Mouse (Mus musculus) stomach, embryonic 14.5 days (tissue): ENCODE measurements around the gene Dgkk. TPM values are rescaled to one million over a fixed set of nuclear protein-coding genes. Genes with fewer than 3 reads are reported as not detected.
"Not testable (repeated sequence)": the region's sequence is repeated elsewhere in the genome, so short reads cannot be mapped to it uniquely, and the experiment has no call there.

Source experiments
- ATAC-seq: fragments of 200-750 bp; cut with Nextera tagmentation; 2 replicates; pipeline ENCODE4 v1.8.0; 2017; ENCODE audit warnings: low read depth, moderate TSS enrichment; ENCODE audit not compliant: insufficient number of reproducible peaks, insufficient read depth, low FRiP score
- H3K27ac ChIP-seq: fragments of 300-500 bp; sonication (generic); 2 replicates; pipeline ENCODE4 v1.5.1; 2014; ENCODE audit warnings: mild to moderate bottlenecking, low read length, moderate library complexity, mixed read lengths
- H3K27me3 ChIP-seq: fragments of 300-500 bp; sonication (generic); 2 replicates; pipeline ENCODE4 v1.6.1; 2014; ENCODE audit warnings: low read length, control low read depth, mixed read lengths; ENCODE audit not compliant: control insufficient read depth, insufficient read depth
- H3K36me3 ChIP-seq: fragments of 300-500 bp; sonication (generic); 2 replicates; pipeline ENCODE4 v1.6.1; 2014; ENCODE audit warnings: mild to moderate bottlenecking, control low read depth, low read length, moderate library complexity, mixed read lengths; ENCODE audit not compliant: control insufficient read depth, insufficient read depth
- H3K4me1 ChIP-seq: fragments of 300-500 bp; sonication (generic); 2 replicates; pipeline ENCODE4 v1.6.1; 2014; ENCODE audit warnings: low read length, control low read depth, mixed read lengths; ENCODE audit not compliant: control insufficient read depth, insufficient read depth
- H3K4me2 ChIP-seq: fragments of 300-500 bp; sonication (generic); replicated peaks from 2 replicates; pipeline ENCODE4 v1.6.1; 2014; ENCODE audit warnings: low read depth, low read length, control low read depth
- H3K4me3 ChIP-seq: fragments of 300-500 bp; sonication (generic); 2 replicates; pipeline ENCODE4 v1.5.1; 2014; ENCODE audit warnings: low read depth, low read length, control low read depth
- H3K9ac ChIP-seq: fragments of 300-500 bp; sonication (generic); replicated peaks from 2 replicates; pipeline ENCODE4 v1.6.1; 2014; ENCODE audit warnings: low read depth, mild to moderate bottlenecking, control low read depth, low read length, moderate library complexity, mixed read lengths
- H3K9me3 ChIP-seq: fragments of 300-500 bp; sonication (generic); 2 replicates; pipeline ENCODE4 v1.6.1; 2016; ENCODE audit warnings: low read depth, low read length, control low read depth; ENCODE audit not compliant: control insufficient read depth
- WGBS: fragments of 180-500 bp; shearing (Covaris S2); extraction: QIAGEN DNeasy Blood & Tissue Kit; methylation state at CpG from one replicate; pipeline ENCODE4 v1.1.7; 2014; 5-methylcytosine and 5-hydroxymethylcytosine counted together
- polyA plus RNA-seq: library from polyadenylated mRNA; unstranded; fragments of >200 nt; fragmentation: Nextera tagmentation; extraction: Ambion mirVana; gene quantifications from 2 replicates; pipeline ENCODE4 v1.2.1, GENCODE M21; 2014

Dgkk gene
- polyA plus RNA-seq, 1 experiment from 2014 or later: 0.12 TPM

DNA sequence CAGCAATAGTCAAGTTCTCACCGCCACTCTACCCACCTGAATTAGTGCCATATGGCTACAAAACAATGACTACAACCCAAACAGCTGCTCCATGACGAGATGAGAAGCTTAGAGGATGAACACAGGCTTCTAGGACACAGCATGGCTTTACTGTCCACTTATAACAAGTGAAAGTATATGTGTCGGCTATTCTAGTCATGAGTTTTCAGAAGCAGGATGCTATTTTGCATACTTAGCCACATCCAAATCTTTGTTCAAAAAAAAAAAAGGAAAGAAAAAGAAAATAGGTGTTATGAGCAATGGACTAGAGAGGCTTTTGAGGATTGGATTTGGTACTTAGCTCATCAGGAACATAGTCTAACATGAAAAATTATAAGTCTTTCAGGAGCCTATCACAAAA lies 74.4 kb downstream of the Dgkk start:
- no peak overlapping the region for H3K27ac ChIP-seq
- WGBS: 74% methylated on average over 3 of the region's 3 CpGs

DNA sequence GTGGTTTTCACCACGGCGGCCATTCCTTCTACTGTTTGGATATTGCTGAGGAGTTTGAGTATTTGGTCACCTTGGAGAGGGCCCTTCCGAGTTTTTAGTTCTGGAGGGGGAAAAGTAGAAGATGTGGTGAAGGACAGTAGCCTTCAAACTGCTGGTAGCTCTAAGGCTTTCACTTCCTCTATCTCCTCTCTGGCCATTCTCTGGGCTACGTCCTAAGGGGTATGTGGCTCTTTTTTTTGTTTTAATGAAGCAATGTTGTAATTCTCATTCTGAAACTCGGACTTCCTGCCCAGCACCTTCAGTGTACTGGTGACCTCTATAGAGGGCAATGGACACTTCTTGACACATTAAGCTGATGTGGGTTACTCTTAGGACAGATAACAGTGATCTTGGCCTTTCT lies 75.0 kb downstream of the Dgkk start:
- Histone ChIP-seq H3K4me1 (no peaks in the 10 kb centered on the region), H3K27ac (no peak overlapping the region), H3K27me3 (no peaks in the 10 kb centered on the region), H3K9ac (no peak overlapping the region), H3K4me2 (no peak overlapping the region), H3K4me3 (no peak overlapping the region), H3K36me3 (no peaks in the 10 kb centered on the region), H3K9me3 (no peaks in the 10 kb centered on the region)
- 84% methylated on average over 5 of the region's 5 CpGs for WGBS
- ATAC-seq: no peak

More for the DNA sequence above, 74.4 kb downstream of the Dgkk start:
- H3K36me3 ChIP-seq: no peaks in the 10 kb centered on the region
- ATAC-seq: no peak
- no peak overlapping the region for H3K4me2 ChIP-seq
- no peaks in the 10 kb centered on the region for H3K9me3 ChIP-seq
- H3K9ac ChIP-seq: no peak overlapping the region
- no peaks in the 10 kb centered on the region for H3K4me1 ChIP-seq
- no peak overlapping the region for H3K4me3 ChIP-seq
- H3K27me3 ChIP-seq: no peaks in the 10 kb centered on the region

DNA sequence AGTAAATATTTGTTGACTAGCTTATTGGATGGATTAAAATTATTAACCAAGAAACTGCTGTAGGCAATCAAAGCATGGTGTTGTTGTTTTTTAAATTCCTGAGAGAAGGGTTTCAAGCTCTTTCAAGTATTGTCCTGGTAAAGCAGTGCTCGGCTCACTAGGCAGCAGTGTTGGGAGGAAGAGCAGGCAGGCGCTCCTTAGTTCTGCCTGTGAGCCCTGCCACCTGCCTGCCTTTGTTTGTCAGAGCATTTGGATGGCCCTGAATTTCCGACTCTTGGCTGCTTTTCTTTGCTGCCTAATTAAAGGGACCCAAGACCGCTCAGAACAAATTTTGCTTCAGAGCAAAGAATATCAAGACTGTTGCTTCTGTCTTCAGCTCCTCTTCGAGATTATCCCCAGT lies 114.8 kb downstream of the Dgkk start:
- Histone ChIP-seq H3K36me3 (no peaks in the 10 kb centered on the region), H3K4me2 (no peak overlapping the region)
- no peak for ATAC-seq

DNA sequence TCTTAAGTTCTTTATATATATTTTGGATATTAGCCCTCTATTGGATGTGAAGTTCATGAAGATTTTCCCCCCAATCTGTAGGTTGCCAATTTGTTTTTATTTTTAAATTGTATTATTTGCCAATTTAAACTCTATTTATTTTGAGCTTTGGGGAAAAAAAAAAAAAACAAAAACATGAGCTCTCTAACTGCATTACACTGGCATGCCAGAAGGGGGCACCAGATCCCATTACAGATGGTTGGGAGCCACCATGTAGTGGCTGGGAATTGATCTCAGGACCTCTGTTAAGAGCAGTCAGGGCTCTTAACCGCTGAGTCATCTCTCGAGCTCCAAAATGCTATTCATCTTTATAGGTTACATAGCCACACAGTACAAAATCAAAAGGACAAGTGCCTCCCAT lies 131.9 kb downstream of the Dgkk start:
- Histone ChIP-seq H3K4me3 (no peak overlapping the region), H3K27ac (no peak overlapping the region), H3K4me2 (no peak overlapping the region), H3K4me1 (no peaks in the 10 kb centered on the region), H3K9me3 (no peaks in the 10 kb centered on the region), H3K27me3 (no peaks in the 10 kb centered on the region), H3K36me3 (no peaks in the 10 kb centered on the region), H3K9ac (no peak overlapping the region)
- no peak for ATAC-seq
- WGBS: 92% methylated on average over 2 of the region's 2 CpGs

More for the DNA sequence above, 114.8 kb downstream of the Dgkk start:
- Histone ChIP-seq H3K4me3 (no peak overlapping the region), H3K27ac (no peak overlapping the region), H3K27me3 (no peaks in the 10 kb centered on the region), H3K4me1 (no peaks in the 10 kb centered on the region), H3K9ac (no peak overlapping the region), H3K9me3 (no peaks in the 10 kb centered on the region)
- 29% methylated on average over 5 of the region's 5 CpGs for WGBS

DNA sequence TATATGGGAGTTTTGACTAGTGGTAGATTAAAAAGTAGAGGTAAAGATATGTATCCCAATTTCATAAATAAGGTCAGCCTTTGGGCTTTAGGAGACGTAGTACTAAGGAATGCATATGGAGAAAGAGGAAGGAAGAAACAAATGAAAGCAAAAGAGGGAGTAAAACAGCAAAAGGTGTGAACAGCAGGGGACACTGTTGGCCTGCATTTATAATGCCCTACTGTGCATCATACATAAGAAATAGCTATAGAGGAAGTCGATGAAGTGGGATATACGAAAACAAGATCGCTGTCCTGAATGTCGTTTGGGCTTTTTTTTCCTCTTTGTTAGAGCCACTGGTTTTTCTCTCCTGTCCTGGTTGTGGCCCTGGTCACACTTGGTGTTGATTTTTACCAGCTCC lies 143.1 kb downstream of the Dgkk start:
- no peaks in the 10 kb centered on the region for H3K9me3 ChIP-seq
- H3K4me3 ChIP-seq: no peak overlapping the region
- H3K27me3 ChIP-seq: no peaks in the 10 kb centered on the region
- H3K4me2 ChIP-seq: no peak overlapping the region
- no peak for ATAC-seq
- 68% methylated on average over 5 of the region's 5 CpGs for WGBS
- no peak overlapping the region for H3K9ac ChIP-seq
- H3K4me1 ChIP-seq: no peaks in the 10 kb centered on the region
- no peaks in the 10 kb centered on the region for H3K36me3 ChIP-seq
- no peak overlapping the region for H3K27ac ChIP-seq

DNA sequence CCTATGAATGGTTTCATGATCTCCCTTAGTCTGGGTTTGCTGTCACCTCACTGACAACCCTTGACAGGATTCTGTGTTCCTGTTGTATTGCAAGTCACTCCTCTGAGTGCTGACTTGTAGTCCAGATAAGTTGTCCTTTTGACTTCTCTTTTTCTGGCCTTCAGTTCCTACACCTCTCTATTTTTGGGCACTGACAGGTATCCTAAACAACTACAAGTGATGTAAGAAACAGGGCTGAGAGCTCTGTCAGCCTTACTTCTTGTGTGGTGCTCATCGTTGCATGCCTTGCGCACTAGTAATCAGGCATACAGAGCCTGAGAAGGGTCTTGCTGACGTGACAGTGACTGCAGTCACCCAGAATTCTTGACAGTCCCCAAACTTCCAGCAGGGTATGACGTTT lies 147.1 kb downstream of the Dgkk start:
- Histone ChIP-seq H3K4me3 (no peak overlapping the region), H3K4me1 (no peaks in the 10 kb centered on the region), H3K9ac (no peak overlapping the region), H3K36me3 (no peaks in the 10 kb centered on the region), H3K27ac (no peak overlapping the region), H3K9me3 (no peaks in the 10 kb centered on the region), H3K27me3 (no peaks in the 10 kb centered on the region), H3K4me2 (no peak overlapping the region)
- no peak for ATAC-seq
- WGBS: 70% methylated on average over 4 of the region's 4 CpGs

DNA sequence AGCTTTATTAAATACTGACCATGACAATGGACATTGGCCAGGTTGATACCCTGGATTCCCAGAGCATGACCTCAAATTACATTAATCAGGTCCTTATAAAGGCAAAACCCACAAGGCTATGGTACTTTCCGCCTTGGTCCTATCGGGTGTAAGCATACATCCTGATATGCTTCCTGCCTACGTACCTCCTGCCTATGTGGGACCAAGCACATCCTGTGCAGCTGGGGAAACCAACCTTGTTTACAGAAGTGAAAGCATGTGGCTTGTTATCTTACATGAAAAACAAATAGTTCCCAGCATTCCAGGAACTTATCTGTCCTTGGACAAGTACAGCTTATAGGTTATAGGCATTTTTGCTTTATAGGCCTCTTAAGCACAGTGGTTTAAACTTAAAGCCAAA lies 189.5 kb downstream of the Dgkk start:
- Histone ChIP-seq H3K4me1 (no peaks in the 10 kb centered on the region), H3K27ac (no peak overlapping the region), H3K9me3 (no peaks in the 10 kb centered on the region), H3K4me2 (no peak overlapping the region), H3K9ac (no peak overlapping the region), H3K27me3 (no peaks in the 10 kb centered on the region), H3K36me3 (no peaks in the 10 kb centered on the region), H3K4me3 (no peak overlapping the region)
- WGBS: 79% methylated on average over 3 of the region's 3 CpGs
- no peak for ATAC-seq

DNA sequence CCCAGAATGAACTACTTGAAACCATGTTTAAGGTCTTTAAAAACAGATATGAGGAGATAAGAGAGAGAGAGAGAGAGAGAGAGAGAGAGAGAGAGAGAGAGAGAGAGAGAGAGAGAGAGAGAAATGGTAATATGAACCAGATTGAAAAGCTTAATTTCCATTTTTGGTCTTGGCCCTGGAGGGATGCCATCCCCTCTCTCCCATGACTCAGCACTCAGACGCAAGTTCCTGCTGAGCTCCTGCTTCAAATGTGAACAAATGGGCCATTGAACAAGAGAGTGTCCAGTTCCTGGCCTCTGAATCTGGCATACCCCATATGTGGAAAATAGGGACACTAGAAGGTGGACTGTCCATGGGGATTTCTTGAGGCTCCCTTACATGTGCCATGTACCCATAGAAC lies 192.8 kb downstream of the Dgkk start:
- H3K4me2 ChIP-seq: no peak overlapping the region
- WGBS: 57% methylated on average over 1 of the region's 1 CpGs
- H3K4me1 ChIP-seq: no peaks in the 10 kb centered on the region
- H3K27me3 ChIP-seq: no peaks in the 10 kb centered on the region
- no peaks in the 10 kb centered on the region for H3K36me3 ChIP-seq
- H3K9me3 ChIP-seq: no peaks in the 10 kb centered on the region
- no peak overlapping the region for H3K4me3 ChIP-seq
- H3K9ac ChIP-seq: no peak overlapping the region
- ATAC-seq: no peak
- H3K27ac ChIP-seq: no peak overlapping the region

DNA sequence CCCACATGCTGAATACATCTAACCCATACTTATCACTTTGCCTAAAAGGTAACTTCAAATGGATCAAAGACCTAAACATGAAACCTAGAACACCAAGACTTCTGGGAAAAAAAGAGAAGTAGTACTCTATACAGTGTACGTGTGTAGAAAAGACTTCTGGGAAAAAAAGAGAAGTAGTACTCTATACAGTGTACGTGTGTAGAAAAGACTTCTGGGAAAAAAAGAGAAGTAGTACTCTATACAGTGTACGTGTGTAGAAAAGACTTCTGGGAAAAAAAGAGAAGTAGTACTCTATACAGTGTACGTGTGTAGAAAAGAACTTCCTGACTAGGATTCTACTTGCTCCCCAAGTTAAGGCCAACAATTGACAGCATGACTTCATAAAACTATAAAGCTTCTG lies 204.8 kb downstream of the Dgkk start:
- not testable (repeated sequence) for H3K4me1 ChIP-seq, H3K27me3 ChIP-seq, H3K27ac ChIP-seq, ATAC-seq, H3K4me3 ChIP-seq, H3K36me3 ChIP-seq, H3K4me2 ChIP-seq, H3K9ac ChIP-seq, H3K9me3 ChIP-seq
- 72% methylated on average over 3 of the region's 4 CpGs for WGBS
